Mouse (Mus musculus): ENCODE results near the gene Rhbdf2. TPM values are rescaled to one million over a fixed set of nuclear protein-coding genes. Genes with fewer than 3 reads are reported as not detected.

The Rhbdf2 gene
- polyA plus RNA-seq (2012; rRNA removed; ENCODE audit: low replicate concordance) = 31.6 and 36.1 TPM in 2 replicates

DNA sequence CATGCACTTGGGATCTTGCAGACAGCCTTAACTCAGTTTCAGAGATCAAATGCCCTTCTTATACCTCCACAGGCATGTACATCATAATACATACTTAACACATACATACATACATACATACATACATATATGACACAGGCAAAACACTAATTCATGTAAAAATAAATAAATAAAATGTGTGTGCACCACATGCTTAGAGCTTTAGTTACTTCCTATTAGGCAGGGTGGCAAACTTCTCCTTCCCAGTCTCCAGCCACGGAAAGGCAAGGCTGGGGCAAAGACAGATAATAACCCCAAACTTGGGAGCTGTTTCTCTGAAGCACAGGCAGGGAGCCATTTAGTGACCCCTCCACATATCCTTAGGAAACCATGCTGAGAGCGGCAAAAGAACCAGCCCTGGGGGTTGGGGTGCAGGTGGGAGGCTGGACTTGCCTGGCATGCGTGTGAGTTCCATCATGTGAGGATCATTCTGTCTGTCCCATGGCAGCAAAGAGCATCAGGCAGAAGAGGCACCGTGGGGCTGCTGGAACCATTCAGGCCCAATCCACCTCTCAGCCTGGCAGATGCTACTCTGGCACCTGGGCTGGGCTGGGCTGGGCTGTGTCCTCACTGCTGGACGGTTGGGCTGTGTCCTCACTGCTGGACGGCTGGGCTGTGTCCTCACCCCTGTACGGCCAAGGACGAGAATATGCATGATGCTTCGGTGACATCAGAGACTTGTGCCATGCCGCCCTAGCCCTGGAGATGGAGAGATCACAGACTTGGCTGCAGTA is at the start of gene Rhbdf2:
Rhbdf2 (minus strand) TSS at position 721 of the 773 bp plus-strand sequence.

DNA sequence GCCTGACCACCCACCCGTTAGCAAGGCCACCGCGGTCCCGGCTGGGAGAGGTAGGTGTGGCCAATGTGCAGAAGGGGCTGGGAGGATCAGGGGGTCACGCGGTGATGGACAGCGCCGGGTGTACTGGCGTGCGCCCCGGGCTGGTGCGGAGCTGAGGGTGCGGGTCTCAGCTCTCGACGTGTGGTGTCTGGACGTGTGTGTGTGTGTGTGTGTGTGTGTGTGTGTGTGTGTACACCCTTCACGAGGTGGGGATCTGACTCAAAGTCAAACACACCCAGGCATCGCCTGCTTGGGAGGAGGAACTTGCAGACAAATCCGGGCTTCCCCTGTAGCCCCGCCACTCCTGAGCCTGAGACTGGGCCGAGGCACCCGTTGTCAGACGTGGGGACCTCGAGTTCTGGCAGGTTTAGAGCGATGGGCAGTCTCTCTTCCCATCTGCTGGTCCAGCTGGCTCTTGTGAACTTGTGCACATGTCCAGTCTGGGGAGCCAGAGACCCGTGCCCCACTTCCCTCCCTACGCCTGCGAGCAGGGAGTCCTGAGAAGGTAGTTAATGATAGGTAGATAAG is 27.5 kb upstream of the Rhbdf2 start, which contains the start of gene Cygb:
Cygb (minus strand) TSS at position 59 of the 567 bp plus-strand sequence.

DNA sequence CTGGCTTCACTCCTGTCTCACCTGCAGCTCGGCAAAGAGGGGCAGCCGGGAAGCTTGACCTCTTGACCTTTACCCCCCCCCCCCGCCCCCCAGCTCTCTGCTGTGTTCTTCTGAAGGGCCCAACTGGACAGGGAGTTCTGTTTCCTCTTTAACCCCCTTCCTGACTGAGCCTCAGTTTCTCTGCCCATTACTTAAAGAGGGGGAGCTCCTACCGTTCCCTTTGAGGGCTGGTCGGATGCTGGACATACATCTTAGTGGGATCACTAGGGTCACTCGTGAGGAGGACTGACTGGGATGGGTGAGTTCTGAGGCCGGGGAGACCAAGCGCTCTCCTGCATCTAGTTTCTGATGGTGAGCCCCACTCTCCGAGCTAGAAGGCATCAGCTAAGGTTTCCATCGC is 26.4 kb upstream of the Rhbdf2 start, which contains the start of gene Prcd:
Prcd (plus strand) TSS at position 301 of the 400 bp plus-strand sequence.

DNA sequence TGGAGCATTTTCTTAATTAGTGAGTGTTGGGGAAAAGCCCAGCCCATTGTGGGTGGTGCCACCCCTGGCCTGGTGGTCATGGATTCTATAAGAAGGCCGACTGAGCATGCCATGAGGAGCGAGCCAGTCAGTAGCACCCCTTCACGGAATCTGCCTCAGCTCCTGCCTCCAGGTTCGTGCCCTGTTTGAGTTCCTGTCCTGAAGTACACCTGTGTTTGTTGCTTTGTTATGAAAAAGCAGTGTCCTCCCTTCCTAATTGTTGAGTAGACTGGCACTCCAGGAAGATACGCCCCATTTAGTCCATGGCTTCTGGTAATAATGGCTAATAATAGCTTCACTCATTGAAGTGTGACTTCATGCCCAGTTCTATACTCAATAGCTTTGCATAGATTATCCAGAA is 40.5 kb downstream of the Rhbdf2 start, which contains the start of gene Aanat:
Aanat (plus strand) TSS at position 123 of the 400 bp plus-strand sequence.

DNA sequence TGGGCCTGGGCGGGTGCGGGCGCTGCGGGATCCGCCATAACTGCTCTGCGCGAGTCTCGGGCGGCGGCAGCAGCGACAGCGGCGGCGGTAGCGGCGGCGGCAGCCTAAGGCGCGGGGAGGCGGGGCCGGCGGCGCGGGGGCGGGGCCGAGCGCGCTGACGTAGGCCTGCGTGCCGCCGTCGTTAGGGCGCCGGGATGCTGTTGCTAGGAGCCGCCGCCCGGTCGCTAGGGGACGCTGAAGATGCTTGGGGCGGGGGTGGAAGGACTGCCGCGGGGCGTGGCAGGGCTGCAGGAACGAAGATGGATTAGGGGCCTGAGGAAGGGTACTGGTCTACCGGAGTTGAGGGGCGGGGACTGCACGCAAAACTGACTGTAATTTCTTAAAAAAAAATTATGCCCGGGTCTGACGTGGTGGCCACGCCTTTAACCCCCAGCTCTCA is 45.4 kb downstream of the Rhbdf2 start, which contains the start of gene Ube2o:
Ube2o (minus strand) TSS at position 72 of the 439 bp plus-strand sequence.

Other genes with a start within 250 kb of the Rhbdf2 start
- 2.8 and 8.2 TPM in 2 replicates for gene Rnf157, start 214.0 kb downstream of the Rhbdf2 start, polyA plus RNA-seq (2012; rRNA removed; ENCODE audit: low replicate concordance)
- gene Ubald2, start 192.9 kb downstream of the Rhbdf2 start, polyA plus RNA-seq (2012; rRNA removed; ENCODE audit: low replicate concordance) = 83.9 and 86.6 TPM in 2 replicates
- 0.19 and 0.31 TPM in 2 replicates for gene Qrich2, start 160.8 kb downstream of the Rhbdf2 start, polyA plus RNA-seq (2012; rRNA removed; ENCODE audit: low replicate concordance)
- 77.4 and 154 TPM in 2 replicates for gene Prpsap1, start 132.8 kb downstream of the Rhbdf2 start, polyA plus RNA-seq (2012; rRNA removed; ENCODE audit: low replicate concordance)
- 10.2 and 24.7 TPM in 2 replicates for gene Sphk1, start 96.1 kb downstream of the Rhbdf2 start, polyA plus RNA-seq (2012; rRNA removed; ENCODE audit: low replicate concordance)
- gene Ube2o, start 45.6 kb downstream of the Rhbdf2 start, polyA plus RNA-seq (2012; rRNA removed; ENCODE audit: low replicate concordance) = 22.5 and 34.7 TPM in 2 replicates
- 0.09 and 0.12 TPM in 2 replicates for gene Aanat, start 40.6 kb downstream of the Rhbdf2 start, polyA plus RNA-seq (2012; rRNA removed; ENCODE audit: low replicate concordance)
- 2.3 and 2.4 TPM in 2 replicates for gene Prcd, start 26.5 kb upstream of the Rhbdf2 start, polyA plus RNA-seq (2012; rRNA removed; ENCODE audit: low replicate concordance)
- gene Cygb, start 27.3 kb upstream of the Rhbdf2 start, polyA plus RNA-seq (2012; rRNA removed; ENCODE audit: low replicate concordance) = 89.2 and 103 TPM in 2 replicates
- 0.06 and 0.22 TPM in 2 replicates for gene St6galnac1, start 148.5 kb upstream of the Rhbdf2 start, polyA plus RNA-seq (2012; rRNA removed; ENCODE audit: low replicate concordance)
- 11.5 and 33.6 TPM in 2 replicates for gene Mxra7, start 201.0 kb upstream of the Rhbdf2 start, polyA plus RNA-seq (2012; rRNA removed; ENCODE audit: low replicate concordance)
- 32.6 and 32.9 TPM in 2 replicates for gene Mettl23, start 216.3 kb upstream of the Rhbdf2 start, polyA plus RNA-seq (2012; rRNA removed; ENCODE audit: low replicate concordance)
- 22.2 and 37.4 TPM in 2 replicates for gene Jmjd6, start 216.4 kb upstream of the Rhbdf2 start, polyA plus RNA-seq (2012; rRNA removed; ENCODE audit: low replicate concordance)
- 34.7 and 35.3 TPM in 2 replicates for gene Mfsd11, start 225.4 kb upstream of the Rhbdf2 start, polyA plus RNA-seq (2012; rRNA removed; ENCODE audit: low replicate concordance)
- 205 and 482 TPM in 2 replicates for gene Srsf2, start 226.1 kb upstream of the Rhbdf2 start, polyA plus RNA-seq (2012; rRNA removed; ENCODE audit: low replicate concordance)

Data from subcutaneous adipose tissue, adult 2 months (tissue).